Mouse (Mus musculus) gastrocnemius, adult 18-20 months (tissue): ENCODE results near the gene 1700015F17Rik. TPM values are rescaled to one million over a fixed set of nuclear protein-coding genes. Genes with fewer than 3 reads are reported as not detected.

Experiments
- DNase-seq: peaks from one replicate; pipeline ENCODE4 v3.0.0; 2021; ENCODE audit warnings: low spot score
- long read RNA-seq, 2 experiments: library from polyadenylated mRNA; stranded (forward); transcript quantifications; one replicate each; pipeline ENCODE4 v2.0.0; 2021
- total RNA-seq, 2 experiments: library from RNA; stranded (reverse); gene quantifications; 2 replicates each; pipeline ENCODE4 v1.2.3; 2021

1700015F17Rik gene
- total RNA-seq = not detected
- long read RNA-seq, experiment 1 = 0 reads
- long read RNA-seq, experiment 2 = 0 reads

GRCm38 (mm10) chr5:5479043-5479442 lies at the start of gene 1700015F17Rik:
Gene 1700015F17Rik, minus strand, starts transcription at chr5:5479143.
- DNase-seq = no peak

- no peak for DNase-seq
Observed at GRCm38 (mm10) chr5:5515411-5515810, 36.5 kb upstream of the 1700015F17Rik start.

- peak; percentile 96 for DNase-seq
Observed at GRCm38 (mm10) chr5:5514196-5515076, 35.5 kb upstream of the 1700015F17Rik start, which contains the start of gene Cldn12. Gene Cldn12, minus strand, starts transcription at chr5:5514958.

GRCm38 (mm10) chr5:5511401-5511800 lies 32.5 kb upstream of the 1700015F17Rik start:
- DNase-seq = no peak

- DNase-seq = no peak
Observed at GRCm38 (mm10) chr5:5510989-5511388, 32.0 kb upstream of the 1700015F17Rik start.

- no peak for DNase-seq
Observed at GRCm38 (mm10) chr5:5510304-5510887, 31.5 kb upstream of the 1700015F17Rik start.

- DNase-seq = no peak
Observed at GRCm38 (mm10) chr5:5508231-5508630, 29.3 kb upstream of the 1700015F17Rik start.

GRCm38 (mm10) chr5:5507701-5508225 lies 28.8 kb upstream of the 1700015F17Rik start:
- DNase-seq = peak; percentile 43

GRCm38 (mm10) chr5:5504456-5504855 lies 25.5 kb upstream of the 1700015F17Rik start:
- DNase-seq = no peak

- DNase-seq = peak; percentile 26
Observed at GRCm38 (mm10) chr5:5503381-5503780, 24.4 kb upstream of the 1700015F17Rik start.

- DNase-seq = no peak
Observed at GRCm38 (mm10) chr5:5501583-5501982, 22.6 kb upstream of the 1700015F17Rik start.

GRCm38 (mm10) chr5:5496393-5496792 lies 17.4 kb upstream of the 1700015F17Rik start:
- no peak for DNase-seq

GRCm38 (mm10) chr5:5495042-5495441 lies 16.1 kb upstream of the 1700015F17Rik start:
- DNase-seq = no peak

GRCm38 (mm10) chr5:5494269-5495005 lies 15.5 kb upstream of the 1700015F17Rik start:
- peak; percentile 44 for DNase-seq

- DNase-seq = no peak
Observed at GRCm38 (mm10) chr5:5492163-5492562, 13.2 kb upstream of the 1700015F17Rik start.

GRCm38 (mm10) chr5:5486071-5486470 lies 7.1 kb upstream of the 1700015F17Rik start:
- no peak for DNase-seq

GRCm38 (mm10) chr5:5483254-5483858 lies 4.4 kb upstream of the 1700015F17Rik start:
- DNase-seq = no peak

GRCm38 (mm10) chr5:5481662-5482061 lies 2.7 kb upstream of the 1700015F17Rik start:
- DNase-seq = peak; percentile 37

GRCm38 (mm10) chr5:5476133-5476532 lies 2.8 kb downstream of the 1700015F17Rik start:
- DNase-seq = no peak

GRCm38 (mm10) chr5:5465256-5465655 lies 13.7 kb downstream of the 1700015F17Rik start:
- no peak for DNase-seq
